Mouse (Mus musculus) ovary, postnatal 10 days (tissue): Measurements from ENCODE around the gene Ncstn.

ENCODE experiments used
- DNase-seq: peaks from one replicate; pipeline ENCODE4 v3.0.0; 2022; ENCODE audit warnings: low spot score

The Ncstn gene

GRCm38 (mm10) chr1:172027010-172027808 lies 55.4 kb downstream of the Ncstn start:
- peak; percentile 88 for DNase-seq

GRCm38 (mm10) chr1:172026201-172026901 lies 56.2 kb downstream of the Ncstn start:
- no peak for DNase-seq

GRCm38 (mm10) chr1:172025201-172025904 lies 57.2 kb downstream of the Ncstn start:
- no peak for DNase-seq

- no peak for DNase-seq
These were observed 58.3 kb downstream of the Ncstn start for GRCm38 (mm10) chr1:172024140-172024895.

- no peak for DNase-seq
These were observed 62.6 kb downstream of the Ncstn start for GRCm38 (mm10) chr1:172019863-172020521.

GRCm38 (mm10) chr1:172019339-172019738 lies 63.3 kb downstream of the Ncstn start:
- no peak for DNase-seq

GRCm38 (mm10) chr1:172018336-172019311 lies 64.0 kb downstream of the Ncstn start:
- no peak for DNase-seq

GRCm38 (mm10) chr1:172017517-172018070 lies 65.0 kb downstream of the Ncstn start:
- no peak for DNase-seq

GRCm38 (mm10) chr1:172016660-172017516 lies 65.7 kb downstream of the Ncstn start:
- no peak for DNase-seq

- no peak for DNase-seq
These were observed 66.6 kb downstream of the Ncstn start for GRCm38 (mm10) chr1:172016031-172016430.
